Mouse (Mus musculus) adrenal gland, adult 18-20 months (tissue): ENCODE measurements around the gene Hist1h4a. TPM values are rescaled to one million over a fixed set of nuclear protein-coding genes. Genes with fewer than 3 reads are reported as not detected.
A peak's percentile ranks its signal among the peaks of the same experiment; 100 is the strongest.
"Not testable (repeated sequence)": the region's sequence is repeated elsewhere in the genome, so short reads cannot be mapped to it uniquely, and the experiment has no call there.

Experiments
- DNase-seq, 2 experiments: peaks; one replicate each; pipeline ENCODE4 v3.0.0; 2021 to 2022; ENCODE audit warnings: low spot score in 2 of 2
- long read RNA-seq, 2 experiments: library from polyadenylated mRNA; stranded (forward); transcript quantifications; one replicate each; pipeline ENCODE4 v2.0.0; 2021
- total RNA-seq, 2 experiments: library from RNA; stranded (reverse); gene quantifications; 1 replicate in 1 of 2; 2 replicates in 1 of 2; pipeline ENCODE4 v1.2.3; 2021

Hist1h4a gene
- total RNA-seq: 10 to 100 TPM; 21.6 to 23.4 TPM
- long read RNA-seq, experiment 1: 0 reads
- long read RNA-seq, experiment 2: 0 reads

DNA sequence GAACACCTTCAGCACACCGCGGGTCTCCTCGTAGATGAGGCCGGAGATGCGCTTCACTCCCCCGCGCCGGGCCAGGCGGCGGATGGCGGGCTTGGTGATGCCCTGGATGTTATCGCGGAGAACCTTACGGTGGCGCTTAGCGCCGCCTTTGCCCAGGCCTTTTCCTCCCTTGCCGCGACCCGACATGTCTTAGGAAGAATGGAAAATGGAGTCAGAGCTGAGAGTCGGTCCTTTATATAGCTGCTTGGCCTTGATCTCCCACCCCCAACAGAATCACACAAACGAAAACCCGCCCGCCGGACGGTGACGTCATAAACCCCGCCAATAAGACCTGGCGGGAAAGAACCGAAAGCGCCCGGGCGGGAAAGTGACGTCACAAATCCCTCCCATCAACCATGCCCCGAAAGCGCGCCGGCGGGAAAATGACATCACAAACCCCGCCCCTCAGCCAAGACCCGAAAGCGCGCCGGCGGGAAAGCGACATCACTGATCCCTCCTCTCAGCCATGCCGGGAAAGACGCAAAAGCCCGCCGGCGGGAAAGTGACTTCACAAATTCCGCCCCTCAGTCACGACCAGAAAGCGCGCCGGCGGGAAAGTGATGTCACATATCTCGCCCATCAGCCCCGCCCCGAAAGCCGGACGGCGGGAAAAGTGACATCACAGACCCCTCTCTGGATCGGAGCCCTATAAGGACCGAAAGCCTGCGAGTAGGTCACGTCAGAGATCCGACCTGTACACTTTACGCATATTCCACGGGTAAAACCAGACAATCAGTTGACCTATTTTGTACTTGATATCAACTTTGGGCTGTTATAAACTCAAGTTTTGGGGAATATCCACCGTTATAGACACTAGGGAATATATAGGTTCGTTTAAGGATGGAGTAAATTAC is at the start of gene Hist1h4a:
Gene Hist1h4a (minus strand): TSS at position 259 of the 893 bp plus-strand sequence.
- peak; percentile 93 to 94 for DNase-seq

DNA sequence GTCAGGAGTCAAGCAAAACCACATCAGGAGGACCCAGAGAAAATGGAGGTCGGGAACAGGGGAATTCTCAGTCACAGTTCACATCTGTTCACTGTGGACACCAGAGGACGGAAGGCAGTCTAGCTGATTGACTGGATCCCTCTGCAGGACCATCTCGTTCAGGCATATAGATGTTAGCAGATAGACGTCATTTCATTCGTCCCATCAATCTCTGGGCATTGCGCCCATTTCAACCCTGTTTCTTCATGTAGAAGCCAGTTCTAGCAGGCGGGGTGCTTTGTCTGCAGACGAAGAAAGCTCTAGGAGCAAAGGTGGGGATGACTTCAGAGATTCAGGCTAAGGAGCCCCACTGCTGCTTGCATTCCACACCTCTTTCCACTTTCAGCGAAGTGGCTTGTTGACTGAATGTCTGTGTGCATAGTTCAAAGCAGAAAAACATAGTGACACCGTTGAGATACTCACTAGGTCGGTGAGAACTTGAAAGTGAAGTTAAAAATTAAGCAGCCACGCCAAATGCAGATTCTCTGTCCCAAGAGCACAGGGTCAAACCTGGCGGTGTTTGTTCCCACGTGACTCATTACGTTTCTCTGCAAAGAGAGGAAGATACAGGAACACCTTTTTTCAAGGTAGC is 45.5 kb upstream of the Hist1h4a start, which contains the start of gene Slc17a2:
Gene Slc17a2 (plus strand): TSS at position 572 of the 631 bp plus-strand sequence.
- no peak for DNase-seq

DNA sequence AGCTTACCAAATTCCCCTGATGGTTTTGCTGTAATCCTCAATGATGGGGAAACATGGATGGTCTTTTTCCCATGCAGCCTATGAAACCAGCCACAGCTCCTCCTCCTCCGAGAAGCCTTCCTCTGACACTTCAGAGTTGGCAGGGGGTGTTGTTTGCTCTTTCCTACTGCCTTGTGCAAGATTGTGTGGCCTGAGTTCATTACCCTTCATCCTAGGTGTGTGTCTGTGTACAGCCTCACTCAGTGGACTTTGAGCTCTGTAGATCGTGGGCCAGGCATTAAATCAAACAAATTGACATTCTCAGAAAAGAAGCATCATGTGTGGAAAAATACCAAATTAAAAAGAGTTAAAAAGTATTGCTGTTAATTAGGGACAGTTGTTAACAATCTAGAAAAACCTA is 43.5 kb upstream of the Hist1h4a start:
- DNase-seq: no peak

DNA sequence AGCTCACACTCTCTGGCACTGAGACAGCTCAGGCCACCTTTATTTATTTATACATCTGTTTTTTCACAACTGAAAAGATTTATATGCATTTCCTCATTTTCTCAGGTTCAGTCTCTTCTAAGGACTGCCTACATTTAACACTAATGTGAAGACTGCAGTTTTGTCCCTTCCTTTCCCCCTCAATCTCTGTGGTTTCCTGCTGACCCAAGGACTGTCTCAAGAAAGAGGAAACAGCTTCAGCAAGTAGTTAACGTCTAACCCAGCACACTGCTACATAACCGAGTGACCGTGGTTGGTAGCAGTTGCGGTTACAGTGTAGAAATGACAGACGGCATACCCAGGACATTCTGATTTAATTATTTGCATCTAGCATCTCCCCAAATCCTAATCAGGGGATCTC is 38.4 kb upstream of the Hist1h4a start:
- DNase-seq: no peak

DNA sequence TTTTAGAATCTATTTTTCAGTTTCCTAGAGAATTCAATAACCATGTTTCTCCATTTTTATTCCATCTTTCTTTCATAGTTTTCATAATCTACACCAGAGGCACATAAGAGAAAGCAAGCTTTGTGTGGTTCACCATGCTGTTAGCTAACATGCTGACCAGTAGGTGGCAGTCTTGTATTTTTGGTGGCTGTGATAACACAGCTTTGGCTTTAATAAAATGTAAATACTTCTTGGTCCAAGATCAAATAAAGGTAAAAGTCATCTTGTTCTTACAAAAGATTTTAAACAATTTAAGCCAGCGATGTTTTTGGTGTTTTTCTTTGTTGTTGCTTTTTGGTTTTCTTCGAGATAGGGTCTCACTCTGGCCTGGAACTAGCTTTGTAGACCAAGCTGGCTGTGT is 31.5 kb upstream of the Hist1h4a start:
- DNase-seq: peak; percentile 22 to 40

DNA sequence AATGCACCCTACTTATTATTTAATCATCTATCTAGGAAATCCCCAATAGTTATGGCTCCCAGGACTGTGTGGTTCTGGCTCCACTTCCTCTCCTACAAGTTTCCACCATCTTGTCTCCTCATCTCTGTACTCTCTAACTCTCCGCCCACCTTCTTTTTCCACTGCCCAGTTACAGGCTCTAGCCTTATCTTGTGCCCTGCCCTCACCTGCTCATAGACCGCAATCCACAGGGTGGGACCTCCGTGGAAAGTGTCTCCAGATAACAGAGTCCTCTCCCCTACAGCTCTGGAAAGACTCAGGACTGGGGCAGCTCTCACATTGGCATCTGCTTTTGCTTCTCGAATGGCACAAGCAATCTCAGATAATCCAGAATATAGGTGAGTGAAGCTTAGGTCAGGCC is 18.0 kb upstream of the Hist1h4a start:
- DNase-seq: no peak

DNA sequence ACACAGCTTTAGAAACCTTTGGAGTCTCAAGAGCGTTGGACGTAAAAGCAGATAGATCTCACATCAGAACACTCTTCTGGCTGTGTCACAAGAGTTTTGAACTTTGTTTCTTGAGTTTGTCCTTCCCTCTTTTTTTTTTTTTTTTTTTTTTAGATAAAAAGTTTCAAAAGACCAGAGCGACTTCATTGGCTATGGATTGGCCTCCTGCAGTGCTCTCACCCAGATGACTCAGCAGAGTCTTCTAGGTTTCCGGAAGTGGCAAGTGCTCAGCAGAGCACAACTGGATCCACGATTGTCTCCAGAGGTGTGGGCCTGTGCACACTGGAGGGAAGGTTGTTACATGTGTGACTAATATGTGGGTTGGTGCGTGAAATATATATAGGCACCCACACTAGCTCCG is 17.3 kb upstream of the Hist1h4a start:
- DNase-seq: no peak

DNA sequence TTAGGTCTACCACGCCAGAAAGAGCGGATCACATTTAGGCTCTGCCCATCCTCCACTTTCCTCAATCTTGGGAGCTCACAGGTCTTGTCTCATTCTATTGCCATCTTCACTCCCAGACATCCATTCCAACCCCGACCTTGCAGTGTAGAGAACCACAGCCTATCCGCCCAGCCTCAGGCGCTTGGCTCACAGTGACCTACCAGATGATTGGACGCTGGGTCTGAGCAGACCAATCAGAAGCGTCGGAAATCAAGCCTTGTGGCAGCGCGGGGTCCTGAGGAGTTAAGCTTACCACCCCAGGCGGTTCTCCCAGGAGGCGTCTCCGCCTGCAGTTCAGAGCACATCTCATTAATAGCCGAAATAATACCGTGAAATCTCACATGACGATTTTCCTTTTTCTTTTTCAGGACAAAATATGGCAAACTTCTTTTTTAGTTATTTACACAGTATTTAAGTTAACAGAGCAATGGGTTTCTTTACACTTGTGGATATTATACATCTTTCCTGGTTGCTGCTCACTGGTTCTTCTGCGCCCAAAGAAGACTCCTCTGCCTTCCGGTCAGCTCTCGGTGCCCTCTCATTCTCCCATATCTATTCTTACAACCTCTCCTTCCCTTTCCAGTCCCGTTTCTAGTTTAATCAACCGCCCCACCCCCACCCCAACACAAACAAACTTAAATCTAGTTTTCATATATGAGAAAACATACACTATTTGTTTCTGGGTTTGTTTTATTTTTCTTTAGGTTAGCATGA is 11.7 kb upstream of the Hist1h4a start:
- no peak for DNase-seq

DNA sequence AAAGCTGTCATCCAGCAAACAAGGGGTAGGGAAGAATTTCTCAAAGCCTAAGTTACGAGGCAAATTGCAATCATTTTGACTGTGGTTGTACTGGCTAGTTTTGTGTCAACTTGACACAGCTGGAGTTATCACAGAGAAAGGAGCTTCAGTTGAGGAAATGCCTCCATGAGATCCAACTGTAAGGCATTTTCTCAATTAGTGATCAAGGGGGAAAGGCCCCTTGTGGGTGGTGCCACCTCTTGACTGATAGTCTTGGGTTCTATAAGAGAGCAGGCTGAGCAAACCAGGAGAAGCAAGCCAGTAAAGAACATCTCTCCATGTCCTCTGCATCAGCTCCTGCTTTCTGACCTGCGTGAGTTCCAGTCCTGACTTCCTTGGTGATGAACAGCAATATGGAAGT is 8.6 kb upstream of the Hist1h4a start, which contains the start of gene Trim38:
Gene Trim38 (plus strand): TSS at position 301 of the 400 bp plus-strand sequence.
- not testable (repeated sequence) for DNase-seq

DNA sequence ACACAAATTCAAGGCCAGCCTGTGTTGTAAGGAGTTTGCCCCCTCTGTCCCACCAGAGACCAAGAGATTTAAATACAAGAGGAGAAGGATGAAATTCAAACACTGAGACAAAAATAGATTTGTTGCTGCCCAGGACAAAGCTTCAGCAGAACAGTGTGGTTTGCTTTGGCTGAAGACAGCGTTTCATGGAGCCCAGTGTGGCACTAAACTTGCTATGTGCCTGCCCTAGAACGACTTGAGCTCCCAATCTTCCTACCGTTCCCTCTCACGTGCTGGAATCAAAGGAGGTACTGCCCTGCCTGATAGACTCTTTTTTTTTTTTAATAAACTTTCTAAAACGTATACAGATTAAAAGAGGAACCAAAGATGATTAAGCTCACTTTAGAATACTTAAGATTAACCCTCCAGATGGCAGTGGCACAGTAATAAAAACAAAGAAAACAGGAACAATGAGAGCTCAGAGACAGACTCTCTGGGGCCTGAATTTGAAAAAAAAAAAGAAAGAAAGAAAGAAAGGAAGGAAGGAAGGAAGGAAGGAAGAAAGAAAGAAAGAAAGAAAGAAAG is 7.9 kb upstream of the Hist1h4a start:
- no peak for DNase-seq

DNA sequence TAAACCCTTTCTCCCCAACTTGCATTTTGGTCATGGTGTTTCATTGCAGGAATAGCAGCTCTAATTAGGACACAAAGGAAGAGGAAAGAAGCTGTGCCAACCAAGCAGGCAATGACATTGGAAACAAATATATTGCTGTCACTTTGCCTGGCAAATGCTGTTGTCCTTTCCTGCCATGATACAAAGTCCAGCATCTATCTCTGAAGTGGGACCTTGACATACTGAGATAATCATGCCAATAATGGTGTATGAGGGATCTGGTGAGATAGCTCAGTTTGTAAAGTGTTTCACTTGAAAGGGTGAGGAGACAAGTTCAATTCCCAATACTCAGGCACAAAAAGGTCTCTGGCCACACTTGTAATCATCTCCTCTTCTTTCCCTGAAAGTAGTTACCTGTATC is 5.7 kb upstream of the Hist1h4a start:
- DNase-seq: no peak

DNA sequence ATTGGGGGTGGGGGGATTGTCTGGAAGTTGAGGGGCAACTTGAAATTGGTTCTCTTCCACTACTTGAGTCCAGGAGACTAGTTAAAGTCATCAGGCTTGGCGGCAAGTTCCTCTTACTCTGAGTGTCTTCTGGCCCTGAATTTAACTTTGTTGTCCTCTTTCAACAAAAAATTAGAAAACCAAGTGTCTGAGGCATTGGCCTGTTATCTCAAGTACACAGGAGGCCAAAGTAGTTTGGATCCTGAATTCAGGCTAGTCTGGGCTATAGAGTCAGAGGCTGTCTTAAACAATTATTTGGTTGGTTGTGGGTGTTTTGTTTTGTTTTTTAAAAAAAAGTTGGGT is 4.1 kb upstream of the Hist1h4a start:
- no peak for DNase-seq

DNA sequence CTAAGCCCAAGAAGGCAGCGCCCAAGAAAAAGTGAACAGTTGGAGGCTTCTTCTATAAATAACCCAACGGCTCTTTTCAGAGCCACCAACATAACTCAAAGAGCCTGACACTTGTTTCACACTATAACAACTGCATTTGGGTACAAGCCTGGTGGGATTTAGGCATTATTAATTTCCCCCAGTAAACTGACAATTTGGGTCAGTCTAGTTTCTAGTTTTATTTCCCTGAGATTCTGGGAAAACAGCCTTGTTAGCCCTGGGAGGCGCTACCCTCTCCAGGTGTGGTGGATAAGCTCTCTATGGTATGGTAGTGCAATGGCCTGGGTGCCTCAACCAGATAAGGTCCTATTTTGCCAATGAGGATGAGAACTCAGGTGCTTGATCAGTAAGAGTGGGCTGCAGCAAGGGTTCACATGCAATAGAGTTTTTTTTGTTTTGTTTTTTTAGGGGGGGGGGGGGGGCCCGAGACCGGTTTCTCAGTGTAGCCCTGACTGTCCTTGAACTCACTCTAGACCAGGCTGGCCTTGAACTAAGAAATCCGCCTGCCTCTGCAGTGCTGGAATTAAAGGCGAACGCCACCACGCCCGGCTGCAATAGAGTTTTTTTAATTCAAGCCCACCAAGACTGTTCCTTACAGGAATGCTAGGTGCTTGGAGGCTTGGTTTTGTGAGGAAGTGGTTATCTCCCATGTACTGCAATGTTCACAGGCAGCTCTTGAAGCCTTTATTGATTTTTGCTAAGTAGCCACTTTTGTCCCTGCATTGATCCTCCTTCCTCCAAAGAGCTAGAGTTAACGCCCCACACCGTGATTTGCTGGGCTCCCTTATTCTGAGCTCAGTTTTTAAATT is 3.5 kb upstream of the Hist1h4a start:
- no peak for DNase-seq

DNA sequence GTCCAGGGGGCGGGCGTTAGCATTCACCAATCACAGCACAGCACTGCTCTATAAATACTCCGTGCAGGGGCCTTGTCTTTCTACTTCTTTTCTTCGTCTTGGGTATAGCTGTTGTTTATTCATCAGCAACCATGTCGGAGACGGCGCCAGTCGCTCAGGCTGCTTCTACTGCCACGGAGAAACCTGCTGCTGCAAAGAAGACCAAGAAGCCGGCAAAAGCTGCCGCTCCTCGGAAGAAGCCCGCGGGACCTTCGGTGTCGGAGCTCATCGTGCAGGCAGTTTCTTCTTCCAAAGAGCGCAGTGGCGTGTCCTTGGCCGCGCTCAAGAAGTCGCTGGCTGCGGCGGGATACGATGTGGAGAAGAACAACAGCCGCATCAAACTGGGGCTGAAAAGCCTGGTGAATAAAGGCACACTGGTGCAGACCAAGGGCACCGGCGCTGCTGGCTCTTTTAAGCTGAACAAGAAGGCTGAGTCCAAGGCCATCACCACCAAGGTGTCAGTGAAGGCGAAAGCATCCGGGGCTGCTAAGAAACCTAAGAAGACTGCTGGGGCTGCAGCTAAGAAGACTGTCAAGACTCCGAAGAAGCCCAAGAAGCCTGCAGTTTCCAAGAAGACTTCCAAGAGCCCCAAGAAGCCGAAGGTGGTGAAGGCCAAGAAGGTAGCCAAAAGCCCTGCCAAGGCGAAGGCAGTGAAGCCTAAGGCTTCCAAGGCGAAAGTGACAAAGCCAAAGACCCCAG is 2.7 kb upstream of the Hist1h4a start, which contains the start of gene Hist1h1a:
Gene Hist1h1a (plus strand): TSS at position 81 of the 738 bp plus-strand sequence.
- DNase-seq: peak; percentile 64 to 76

DNA sequence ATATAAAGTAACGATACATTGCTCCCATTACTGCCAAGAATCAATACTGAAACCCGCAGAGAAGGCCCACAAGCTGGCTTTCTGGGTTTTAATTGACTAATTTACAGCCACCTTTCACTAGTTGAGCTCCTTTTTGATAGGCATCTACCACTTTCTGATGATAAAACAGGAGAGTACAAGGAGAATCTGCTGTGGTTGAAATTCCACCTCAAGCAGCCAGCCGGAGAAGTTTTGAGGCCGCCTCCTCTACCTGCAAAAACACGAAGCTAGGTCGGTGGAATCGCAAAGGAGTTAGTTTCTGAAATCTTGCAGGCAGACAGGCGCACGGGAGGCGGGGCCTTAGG is 2.2 kb upstream of the Hist1h4a start:
- no peak for DNase-seq

DNA sequence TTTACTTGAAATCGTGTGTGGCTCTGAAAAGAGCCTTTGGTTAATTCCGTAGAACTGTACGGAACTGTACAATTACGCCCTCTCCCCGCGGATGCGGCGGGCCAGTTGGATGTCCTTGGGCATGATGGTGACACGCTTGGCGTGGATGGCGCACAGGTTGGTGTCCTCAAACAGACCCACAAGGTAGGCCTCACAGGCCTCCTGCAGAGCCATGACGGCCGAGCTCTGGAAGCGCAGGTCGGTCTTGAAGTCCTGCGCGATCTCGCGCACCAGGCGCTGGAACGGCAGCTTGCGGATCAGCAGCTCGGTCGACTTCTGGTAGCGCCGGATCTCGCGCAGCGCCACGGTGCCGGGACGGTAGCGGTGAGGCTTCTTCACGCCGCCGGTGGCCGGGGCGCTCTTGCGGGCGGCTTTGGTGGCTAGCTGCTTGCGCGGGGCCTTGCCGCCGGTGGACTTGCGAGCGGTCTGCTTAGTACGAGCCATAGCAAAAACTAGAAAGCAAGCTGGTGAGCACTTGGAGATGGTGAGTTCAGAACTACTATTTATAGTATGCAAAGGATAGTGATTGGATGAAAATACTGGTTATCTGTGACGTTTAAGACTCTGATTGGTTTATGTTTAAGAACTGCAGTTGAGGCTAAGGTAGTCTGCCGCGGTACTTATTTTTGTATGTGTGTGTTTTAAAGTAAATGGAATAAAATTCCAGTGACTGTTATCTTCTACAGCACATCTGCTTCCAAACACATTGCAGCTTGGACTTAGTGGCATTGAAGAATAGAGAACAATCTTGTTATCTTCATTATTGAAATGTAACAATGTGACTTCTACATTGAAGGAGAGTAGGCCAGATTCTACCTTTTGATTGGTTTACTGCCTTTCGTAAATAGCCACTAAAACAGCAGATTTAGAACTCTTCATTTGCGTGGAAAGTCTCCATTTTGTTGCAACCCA is 1.1 kb upstream of the Hist1h4a start, which contains the start of gene Hist1h3a:
Gene Hist1h3a (minus strand): TSS at position 516 of the 951 bp plus-strand sequence.
- DNase-seq: peak; percentile 50 to 69

DNA sequence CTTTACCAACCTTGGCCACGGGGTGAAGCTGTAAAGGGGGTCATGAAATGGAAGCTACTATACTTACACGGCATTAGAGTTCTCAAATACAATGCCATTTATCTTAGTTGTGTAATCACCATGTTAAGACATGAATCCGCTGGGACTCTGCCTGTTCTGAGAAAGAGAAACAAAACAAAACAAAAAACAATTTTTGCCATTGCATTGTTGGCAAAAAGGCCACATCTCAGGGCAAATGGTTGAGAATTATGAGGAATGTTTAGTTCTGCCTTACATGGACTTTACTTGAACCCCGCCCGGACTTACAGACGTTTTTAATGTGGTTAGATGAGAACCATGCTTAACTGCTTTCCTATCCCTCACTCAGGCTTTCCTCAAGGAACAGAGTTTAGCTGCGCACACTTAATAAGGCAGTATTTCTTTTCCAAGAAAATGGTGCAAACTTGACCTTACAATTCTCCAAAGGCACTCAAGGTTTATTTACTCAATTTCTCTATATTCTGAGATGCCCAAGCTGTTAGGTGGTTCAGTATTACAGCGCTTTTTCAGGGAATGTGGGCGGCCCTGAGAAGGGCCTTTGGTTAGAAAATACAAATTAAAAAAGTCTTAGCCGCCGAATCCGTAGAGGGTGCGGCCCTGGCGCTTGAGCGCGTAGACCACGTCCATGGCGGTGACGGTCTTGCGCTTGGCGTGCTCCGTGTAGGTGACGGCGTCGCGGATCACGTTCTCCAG is 624 bp downstream of the Hist1h4a start:
- no peak for DNase-seq

DNA sequence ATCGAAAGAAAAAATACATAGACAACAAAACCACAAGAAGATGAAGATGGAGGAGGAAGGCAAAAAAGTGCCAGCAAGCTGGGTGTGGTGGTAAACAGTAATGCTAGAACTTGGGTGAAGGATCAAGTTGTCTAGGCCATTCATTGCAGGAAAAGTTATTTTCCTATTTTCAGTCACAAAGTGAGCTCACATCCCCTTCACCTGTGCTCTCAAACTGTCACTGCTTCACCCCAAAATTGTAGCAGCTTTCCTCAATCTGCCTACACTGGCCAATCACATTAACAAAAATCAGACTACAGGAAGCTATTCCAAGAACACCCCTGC is 1.2 kb downstream of the Hist1h4a start:
- no peak for DNase-seq
